Mouse (Mus musculus): ENCODE results near the gene Impdh1. TPM values are rescaled to one million over a fixed set of nuclear protein-coding genes. Genes with fewer than 3 reads are reported as not detected.

Impdh1 gene
- total and polyA plus RNA-seq, 2 experiments from 2014 or later = 37.8 to 64.4 TPM

GRCm38 (mm10) chr6:29174368-29174767 is 41.8 kb downstream of the Impdh1 start:
- no peaks in the 10 kb centered on the region; the same call in 1 of the 2 replicates for H3K27me3 ChIP-seq (ENCODE audit: insufficient read depth, low read length)
- H3K4me2 ChIP-seq (ENCODE audit: low read depth, low read length) = no peak overlapping the region
- H3K9me3 ChIP-seq (ENCODE audit: low read length) = no peaks in the 10 kb centered on the region
- no peak for ATAC-seq
- WGBS = 32% methylated on average over 7 of the region's 7 CpGs
- peaks cover 12% of the 10 kb centered on the region; the same call in 1 of the 2 replicates for H3K4me1 ChIP-seq (ENCODE audit: insufficient read depth, low read length)
- TF ChIP-seq CTCF (IDR thresholded peaks at IDR 0.05; ENCODE audit: low read depth) = no peak
- H3K4me3 ChIP-seq (ENCODE audit: low read length) = no peak overlapping the region
- DNase-seq (ENCODE audit: low spot score) = no peak
- peaks cover 8% of the 10 kb centered on the region; the same call in 1 of the 2 replicates for H3K36me3 ChIP-seq (ENCODE audit: insufficient read depth, low read length)
- H3K9ac ChIP-seq (replicated peaks; ENCODE audit: low read length) = no peak overlapping the region
- no peak overlapping the region for H3K27ac ChIP-seq

- Histone ChIP-seq H3K36me3 (ENCODE audit: insufficient read depth, low read length) (peaks cover under 1% of the 10 kb centered on the region; the same call in 1 of the 2 replicates), H3K4me2 (ENCODE audit: low read depth, low read length) (peak overlapping the region; percentile 94), H3K4me3 (ENCODE audit: low read length) (peak overlapping the region; percentile 45), H3K27ac (peak overlapping the region; percentile 20), H3K27me3 (ENCODE audit: insufficient read depth, low read length) (no peaks in the 10 kb centered on the region; the same call in 1 of the 2 replicates), H3K4me1 (ENCODE audit: insufficient read depth, low read length) (peaks cover 12% of the 10 kb centered on the region), H3K9me3 (ENCODE audit: low read length) (no peaks in the 10 kb centered on the region), H3K9ac (replicated peaks; ENCODE audit: low read length) (peak overlapping the region; percentile 52)
- peak; percentile 87 for TF ChIP-seq CTCF (IDR thresholded peaks at IDR 0.05; ENCODE audit: low read depth)
- DNase-seq (ENCODE audit: low spot score) (peak; percentile 86), ATAC-seq (peak; percentile 79)
- WGBS = 3% methylated on average over 38 of the region's 40 CpGs
These were observed 45.2 kb downstream of the Impdh1 start for GRCm38 (mm10) chr6:29170952-29171388.

GRCm38 (mm10) chr6:29170063-29170921 is 45.9 kb downstream of the Impdh1 start:
- DNase-seq (ENCODE audit: low spot score) = peak; percentile 47
- Histone ChIP-seq H3K36me3 (ENCODE audit: insufficient read depth, low read length) (no peaks in the 10 kb centered on the region; the same call in 1 of the 2 replicates), H3K27me3 (ENCODE audit: insufficient read depth, low read length) (no peaks in the 10 kb centered on the region; the same call in 1 of the 2 replicates), H3K27ac (peak overlapping the region; percentile 20), H3K4me3 (ENCODE audit: low read length) (peak overlapping the region; percentile 45), H3K9me3 (ENCODE audit: low read length) (no peaks in the 10 kb centered on the region), H3K4me1 (ENCODE audit: insufficient read depth, low read length) (peaks cover 12% of the 10 kb centered on the region), H3K4me2 (ENCODE audit: low read depth, low read length) (peak overlapping the region; percentile 94), H3K9ac (replicated peaks; ENCODE audit: low read length) (peak overlapping the region; percentile 52)
- ATAC-seq = peak; percentile 33
- no peak for TF ChIP-seq CTCF (IDR thresholded peaks at IDR 0.05; ENCODE audit: low read depth)
- WGBS = 8% methylated on average over 62 of the region's 63 CpGs

- Histone ChIP-seq H3K4me1 (ENCODE audit: insufficient read depth, low read length) (peaks cover 12% of the 10 kb centered on the region), H3K27me3 (ENCODE audit: insufficient read depth, low read length) (no peaks in the 10 kb centered on the region; the same call in 1 of the 2 replicates), H3K36me3 (ENCODE audit: insufficient read depth, low read length) (no peaks in the 10 kb centered on the region; the same call in 1 of the 2 replicates), H3K9me3 (ENCODE audit: low read length) (no peaks in the 10 kb centered on the region), H3K27ac (no peak overlapping the region), H3K4me3 (ENCODE audit: low read length) (no peak overlapping the region), H3K4me2 (ENCODE audit: low read depth, low read length) (peak overlapping the region; percentile 94), H3K9ac (replicated peaks; ENCODE audit: low read length) (no peak overlapping the region)
- no peak for DNase-seq (ENCODE audit: low spot score)
- TF ChIP-seq CTCF (IDR thresholded peaks at IDR 0.05; ENCODE audit: low read depth) = no peak
- ATAC-seq = no peak
- WGBS = 15% methylated on average over 12 of the region's 12 CpGs
These were observed 46.5 kb downstream of the Impdh1 start for GRCm38 (mm10) chr6:29169675-29170062.

DNA sequence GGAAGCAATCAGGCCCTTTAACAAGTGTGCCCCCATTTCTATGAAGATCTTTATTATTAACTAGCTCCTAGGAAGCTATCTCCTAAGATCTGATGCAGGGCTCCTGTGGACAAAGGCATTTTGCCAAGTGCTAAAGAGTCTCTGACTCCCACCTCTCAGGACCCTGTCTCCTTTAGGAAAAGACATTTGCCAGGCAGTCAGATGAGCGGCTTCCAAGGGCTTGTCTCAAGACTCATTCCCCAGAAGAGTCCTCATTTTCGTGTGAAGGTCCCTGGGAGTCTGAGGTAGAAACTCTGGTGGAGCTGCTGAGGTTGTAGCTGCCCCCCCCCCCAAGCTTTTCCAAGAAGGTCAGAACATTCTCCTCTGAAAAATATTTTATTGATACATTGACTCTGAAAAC is 47.3 kb downstream of the Impdh1 start:
- ATAC-seq = no peak
- Histone ChIP-seq H3K4me3 (ENCODE audit: low read length) (no peak overlapping the region), H3K27ac (no peak overlapping the region), H3K4me1 (ENCODE audit: insufficient read depth, low read length) (peaks cover 12% of the 10 kb centered on the region), H3K36me3 (ENCODE audit: insufficient read depth, low read length) (no peaks in the 10 kb centered on the region; the same call in 1 of the 2 replicates), H3K9me3 (ENCODE audit: low read length) (no peaks in the 10 kb centered on the region), H3K4me2 (ENCODE audit: low read depth, low read length) (no peak overlapping the region), H3K9ac (replicated peaks; ENCODE audit: low read length) (no peak overlapping the region), H3K27me3 (ENCODE audit: insufficient read depth, low read length) (no peaks in the 10 kb centered on the region; the same call in 1 of the 2 replicates)
- WGBS = 47% methylated on average over 2 of the region's 2 CpGs
- no peak for DNase-seq (ENCODE audit: low spot score)
- TF ChIP-seq CTCF (IDR thresholded peaks at IDR 0.05; ENCODE audit: low read depth) = no peak

- H3K4me1 ChIP-seq (ENCODE audit: insufficient read depth, low read length) = peaks cover 12% of the 10 kb centered on the region
- DNase-seq (ENCODE audit: low spot score) (peak; percentile 90), ATAC-seq (peak; percentile 66; the same call in 1 of the 2 replicates)
- no peaks in the 10 kb centered on the region for H3K36me3 ChIP-seq (ENCODE audit: insufficient read depth, low read length)
- peak; percentile 85 for TF ChIP-seq CTCF (IDR thresholded peaks at IDR 0.05; ENCODE audit: low read depth)
- H3K9ac ChIP-seq (replicated peaks; ENCODE audit: low read length) = no peak overlapping the region
- no peaks in the 10 kb centered on the region; the same call in 1 of the 2 replicates for H3K27me3 ChIP-seq (ENCODE audit: insufficient read depth, low read length)
- no peaks in the 10 kb centered on the region for H3K9me3 ChIP-seq (ENCODE audit: low read length)
- no peak overlapping the region for H3K4me3 ChIP-seq (ENCODE audit: low read length)
- H3K4me2 ChIP-seq (ENCODE audit: low read depth, low read length) = no peak overlapping the region
- no peak overlapping the region for H3K27ac ChIP-seq
- 9% methylated on average over 1 of the region's 1 CpGs for WGBS
These were observed 50.0 kb downstream of the Impdh1 start for GRCm38 (mm10) chr6:29166196-29166595.

Data from hindbrain, postnatal 0 days (tissue).